Mouse (Mus musculus) heart, adult 2 months (tissue): ENCODE measurements at regions not wholly inside any gene's neighbourhood (a gene's known extent, or its start where the extent isn't known, plus 50 kb on each side); places are given as distances from the start of the nearest gene placed in this dataset.

Source experiments
- DNase-seq, 2 experiments: peaks; one replicate each; pipeline ENCODE4 v3.0.0; 2021
- H3K27ac ChIP-seq: fragments of 200-600 bp; 2 replicates; pipeline ENCODE4 v1.8.1; 2022
- H3K27me3 ChIP-seq: fragments of 200-500 bp; 2 replicates; pipeline ENCODE4 v1.6.1; 2012; ENCODE audit warnings: mild to moderate bottlenecking, low read length, inconsistent platforms, mixed read lengths; ENCODE audit not compliant: control insufficient read depth, insufficient read depth
- H3K36me3 ChIP-seq: fragments of 200-500 bp; 2 replicates; pipeline ENCODE4 v1.6.1; 2012; ENCODE audit warnings: low read length, inconsistent platforms; ENCODE audit not compliant: control insufficient read depth, insufficient read depth
- H3K4me1 ChIP-seq: fragments of 200-500 bp; 2 replicates; pipeline ENCODE4 v1.6.1; 2011; ENCODE audit warnings: low read length; ENCODE audit not compliant: control insufficient read depth, insufficient read depth
- H3K4me3 ChIP-seq: fragments of 200-600 bp; 2 replicates; pipeline ENCODE4 v1.8.1; 2022
- H3K79me2 ChIP-seq: fragments of 200-500 bp; replicated peaks from 2 replicates; pipeline ENCODE4 v1.6.1; 2012; ENCODE audit warnings: mild to moderate bottlenecking, inconsistent platforms, low read length, moderate library complexity, mixed read lengths; ENCODE audit not compliant: control insufficient read depth, insufficient read depth
- H3K9ac ChIP-seq: fragments of 200-500 bp; 2 replicates; pipeline ENCODE4 v1.6.1; 2012; ENCODE audit warnings: low read depth, mild to moderate bottlenecking, control low read depth, inconsistent platforms, low read length, mixed read lengths
- CTCF ChIP-seq: fragments of 200-600 bp; IDR thresholded peaks from 2 replicates; pipeline ENCODE4 v1.8.1; 2022; ENCODE audit warnings: antibody characterized with exemption, mild to moderate bottlenecking, moderate library complexity
- EP300 ChIP-seq: fragments of 200-500 bp; IDR thresholded peaks from 2 replicates; pipeline ENCODE4 v1.6.1; 2011; ENCODE audit warnings: low read depth, low read length, control low read depth; ENCODE audit not compliant: insufficient read depth
- POLR2A ChIP-seq: fragments of 200-500 bp; IDR thresholded peaks from 2 replicates; pipeline ENCODE4 v1.6.1; 2011; ENCODE audit warnings: mild to moderate bottlenecking, low read depth, low read length, control low read depth; ENCODE audit not compliant: insufficient read depth
- WGBS: fragments of 180-500 bp; shearing (Covaris S2); methylation state at CpG from one replicate; pipeline ENCODE4 v1.1.7; 2018; 5-methylcytosine and 5-hydroxymethylcytosine counted together
- intact Hi-C: fragments of 180-260 bp; cut with DNase I; formaldehyde crosslinking; loops from one replicate; pipeline ENCODE4 v1.15.1; 2025

DNA sequence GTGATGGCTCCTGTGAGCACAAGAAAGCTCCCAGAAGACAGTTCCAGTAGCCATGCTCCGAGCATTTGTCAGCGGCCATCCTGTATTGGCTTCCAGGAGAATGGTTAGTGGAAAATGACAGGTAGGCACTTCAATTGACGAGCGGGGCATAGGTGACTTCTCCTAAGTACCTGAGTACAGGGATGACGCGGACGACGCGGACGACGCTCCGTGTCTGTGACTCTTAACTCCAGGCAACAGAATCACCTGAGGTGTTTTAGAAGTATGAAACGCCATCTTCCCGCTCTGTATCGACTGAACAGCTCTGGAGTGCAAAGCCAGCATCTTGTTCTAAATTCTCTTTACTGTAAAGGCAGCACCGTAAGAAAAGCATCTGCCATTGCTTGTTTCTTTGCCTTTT, 68.4 kb upstream of the Tmco5 start:
- no peaks in the 10 kb centered on the region for H3K79me2 ChIP-seq
- TF ChIP-seq CTCF, result no peak
- no peak for TF ChIP-seq EP300
- no peak for TF ChIP-seq POLR2A
- DNase-seq, result no peak
- H3K4me1 ChIP-seq, result no peaks in the 10 kb centered on the region
- H3K36me3 ChIP-seq, result no peaks in the 10 kb centered on the region
- no peak overlapping the region for H3K4me3 ChIP-seq
- no peaks in the 10 kb centered on the region for H3K27me3 ChIP-seq
- intact Hi-C loops, result no loop called here
- no peak overlapping the region for H3K9ac ChIP-seq
- 94% methylated on average over 16 of the region's 16 CpGs for WGBS
- no peak overlapping the region for H3K27ac ChIP-seq

DNA sequence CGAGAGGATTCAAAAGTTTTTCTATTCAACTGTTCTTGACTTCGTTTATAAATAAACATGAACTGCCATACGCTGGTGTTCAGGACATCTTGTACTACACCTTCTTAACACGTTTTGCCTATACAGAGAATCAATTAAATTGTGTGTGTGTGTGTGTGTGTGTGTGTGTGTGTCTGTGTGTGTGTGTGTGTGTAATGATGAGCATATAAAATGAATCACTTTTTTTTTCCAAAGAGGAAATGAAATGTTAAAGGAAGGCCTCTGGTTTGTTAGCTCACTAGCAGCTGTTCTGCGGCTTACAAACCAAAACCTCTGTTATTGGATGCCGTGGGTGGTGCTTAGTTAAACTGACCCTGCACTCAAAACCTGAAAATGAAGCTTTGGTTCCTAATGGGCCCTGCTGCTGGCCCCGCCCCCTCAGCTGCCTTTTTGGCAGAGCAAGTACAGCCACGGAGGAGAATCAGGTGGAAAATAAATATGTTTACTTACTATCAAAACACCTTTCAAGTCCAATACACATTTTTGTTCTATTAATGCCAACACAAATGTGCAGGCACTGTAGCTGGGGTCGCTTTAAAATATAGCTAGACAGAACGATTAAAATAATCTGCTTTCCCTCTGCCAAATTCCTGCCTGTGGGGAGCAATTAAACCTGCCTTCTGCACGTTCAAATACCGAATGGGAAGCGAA, 65.5 kb upstream of the Tmco5 start:
- no peak overlapping the region for H3K9ac ChIP-seq
- TF ChIP-seq EP300, result no peak
- TF ChIP-seq CTCF, result no peak
- no peak for TF ChIP-seq POLR2A
- H3K4me1 ChIP-seq, result no peaks in the 10 kb centered on the region
- H3K4me3 ChIP-seq, result no peak overlapping the region
- intact Hi-C loops, result no loop called here
- DNase-seq, result no peak
- no peaks in the 10 kb centered on the region for H3K36me3 ChIP-seq
- H3K27ac ChIP-seq, result no peak overlapping the region
- H3K79me2 ChIP-seq, result no peaks in the 10 kb centered on the region
- WGBS, result 49% methylated on average over 13 of the region's 13 CpGs
- no peaks in the 10 kb centered on the region for H3K27me3 ChIP-seq

GRCm38 (mm10) chr2:116813559-116813895, 65.0 kb upstream of the Tmco5 start:
- no peaks in the 10 kb centered on the region for H3K36me3 ChIP-seq
- no peak overlapping the region for H3K27ac ChIP-seq
- intact Hi-C loops, result no loop called here
- H3K4me3 ChIP-seq, result no peak overlapping the region
- no peak overlapping the region for H3K9ac ChIP-seq
- no peaks in the 10 kb centered on the region for H3K79me2 ChIP-seq
- 53% methylated on average over 5 of the region's 5 CpGs for WGBS
- no peak for TF ChIP-seq EP300
- TF ChIP-seq CTCF, result no peak
- no peak for TF ChIP-seq POLR2A
- no peak for DNase-seq
- no peaks in the 10 kb centered on the region for H3K27me3 ChIP-seq
- no peaks in the 10 kb centered on the region for H3K4me1 ChIP-seq

DNA sequence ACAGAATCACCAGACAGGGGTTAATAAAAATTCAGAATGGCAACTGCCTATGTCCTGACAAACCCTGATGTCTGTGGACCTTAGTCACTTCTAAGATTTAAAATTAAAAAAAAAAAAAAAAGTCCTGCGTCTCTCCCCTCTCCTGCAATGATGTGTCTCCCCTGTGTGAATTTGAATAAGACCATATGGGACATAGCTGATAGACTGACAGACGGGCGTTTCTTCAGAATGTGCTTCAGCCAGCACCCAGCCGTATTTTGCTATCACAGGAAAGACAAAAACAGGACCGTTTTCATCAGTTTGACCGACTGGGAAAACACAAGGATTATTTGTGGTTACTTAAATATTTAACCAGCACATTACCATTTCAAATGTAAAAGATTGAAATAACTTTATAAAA, 61.4 kb upstream of the Tmco5 start:
- Histone ChIP-seq H3K79me2 (no peaks in the 10 kb centered on the region), H3K27me3 (no peaks in the 10 kb centered on the region), H3K4me1 (no peaks in the 10 kb centered on the region), H3K36me3 (no peaks in the 10 kb centered on the region), H3K4me3 (no peak overlapping the region), H3K27ac (no peak overlapping the region), H3K9ac (no peak overlapping the region)
- intact Hi-C loops, result no loop called here
- no peak for TF ChIP-seq EP300
- no peak for TF ChIP-seq POLR2A
- TF ChIP-seq CTCF, result no peak
- 55% methylated on average over 6 of the region's 6 CpGs for WGBS
- no peak for DNase-seq

GRCm38 (mm10) chr2:116817561-116817960, 60.9 kb upstream of the Tmco5 start:
- Histone ChIP-seq H3K27me3 (no peaks in the 10 kb centered on the region), H3K4me3 (no peak overlapping the region), H3K9ac (no peak overlapping the region), H3K79me2 (no peaks in the 10 kb centered on the region), H3K4me1 (no peaks in the 10 kb centered on the region), H3K36me3 (no peaks in the 10 kb centered on the region), H3K27ac (no peak overlapping the region)
- whole genome bisulfite sequencing, result 60% methylated on average over 9 of the region's 9 CpGs
- no peak for TF ChIP-seq POLR2A
- TF ChIP-seq EP300, result no peak
- no peak for TF ChIP-seq CTCF
- DNase-seq, result no peak
- intact Hi-C loops, result no loop called here

DNA sequence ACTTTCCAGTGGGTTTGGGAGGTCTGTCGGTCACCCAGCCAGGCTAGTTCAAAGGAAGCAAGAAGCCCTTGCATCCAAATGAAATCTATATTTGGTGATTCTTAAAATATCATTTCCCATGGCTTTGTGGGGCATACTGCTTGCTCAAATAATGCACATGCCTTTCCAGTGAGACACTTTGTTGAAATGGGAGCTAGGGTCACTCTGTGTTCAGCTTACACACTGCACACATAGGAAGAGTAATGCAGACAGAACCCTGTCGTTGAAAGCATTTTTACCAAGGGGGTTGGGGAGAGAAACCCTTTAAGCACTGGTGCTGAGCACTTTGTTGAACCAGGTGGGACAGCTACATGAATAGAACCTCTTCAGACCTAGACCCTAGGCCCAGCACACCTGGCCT, 59.9 kb upstream of the Tmco5 start:
- H3K36me3 ChIP-seq, result no peaks in the 10 kb centered on the region
- no peaks in the 10 kb centered on the region for H3K27me3 ChIP-seq
- no peak overlapping the region for H3K27ac ChIP-seq
- DNase-seq, result no peak
- H3K79me2 ChIP-seq, result no peaks in the 10 kb centered on the region
- H3K4me1 ChIP-seq, result no peaks in the 10 kb centered on the region
- WGBS, result 31% methylated on average over 2 of the region's 2 CpGs
- TF ChIP-seq EP300, result no peak
- no peak for TF ChIP-seq POLR2A
- TF ChIP-seq CTCF, result no peak
- H3K9ac ChIP-seq, result no peak overlapping the region
- H3K4me3 ChIP-seq, result no peak overlapping the region
- intact Hi-C loops, result no loop called here
